Mouse (Mus musculus) limb, embryonic 11.5 days (tissue): ENCODE measurements around the gene Oxld1. TPM values are rescaled to one million over a fixed set of nuclear protein-coding genes. Genes with fewer than 3 reads are reported as not detected.
A peak's percentile ranks its signal among the peaks of the same experiment; 100 is the strongest.

Source experiments
- ATAC-seq: fragments of 200-750 bp; cut with Nextera tagmentation; 2 replicates; pipeline ENCODE4 v1.8.0; 2017; ENCODE audit warnings: low read depth; ENCODE audit not compliant: insufficient number of reproducible peaks, low FRiP score, low TSS enrichment
- DNase-seq: peaks from one replicate; pipeline ENCODE4 v3.0.0-alpha.2; 2015; ENCODE audit warnings: low spot score
- H3K27ac ChIP-seq: fragments of 300-500 bp; sonication (generic); replicated peaks from 2 replicates; pipeline ENCODE4 v1.5.1; 2014; ENCODE audit warnings: low read depth, mild to moderate bottlenecking, low read length
- H3K27me3 ChIP-seq: fragments of 300-500 bp; sonication (generic); 2 replicates; pipeline ENCODE4 v1.6.1; 2014; ENCODE audit warnings: mild to moderate bottlenecking, low read length, mixed read lengths; ENCODE audit not compliant: control insufficient read depth, insufficient read depth
- H3K36me3 ChIP-seq: fragments of 300-500 bp; sonication (generic); 2 replicates; pipeline ENCODE4 v1.6.1; 2014; ENCODE audit warnings: mild to moderate bottlenecking, low read length, moderate library complexity, mixed read lengths; ENCODE audit not compliant: control insufficient read depth, insufficient read depth
- H3K4me1 ChIP-seq: fragments of 300-500 bp; sonication (generic); 2 replicates; pipeline ENCODE4 v1.6.1; 2014; ENCODE audit warnings: low read length, mixed read lengths; ENCODE audit not compliant: control insufficient read depth, insufficient read depth
- H3K4me2 ChIP-seq: fragments of 300-500 bp; sonication (generic); 2 replicates; pipeline ENCODE4 v1.6.1; 2014; ENCODE audit warnings: low read depth, mild to moderate bottlenecking, moderate library complexity; ENCODE audit not compliant: severe bottlenecking
- H3K4me3 ChIP-seq: fragments of 300-500 bp; sonication (generic); 2 replicates; pipeline ENCODE4 v1.5.1; 2014; ENCODE audit warnings: low read depth, low read length
- H3K9ac ChIP-seq: fragments of 300-500 bp; sonication (generic); 2 replicates; pipeline ENCODE4 v1.6.1; 2014; ENCODE audit warnings: mild to moderate bottlenecking, low read length
- H3K9me3 ChIP-seq: fragments of 300-500 bp; sonication (generic); 2 replicates; pipeline ENCODE4 v1.6.1; 2016; ENCODE audit warnings: low read length; ENCODE audit not compliant: control insufficient read depth
- WGBS: fragments of 180-500 bp; shearing (Covaris S2); extraction: QIAGEN DNeasy Blood & Tissue Kit; methylation state at CpG from one replicate; pipeline ENCODE4 v1.1.7; 2014; 5-methylcytosine and 5-hydroxymethylcytosine counted together
- polyA plus RNA-seq: library from polyadenylated mRNA; unstranded; fragments of >200 nt; fragmentation: Nextera tagmentation; extraction: Ambion mirVana; gene quantifications from 2 replicates; pipeline ENCODE4 v1.2.1, GENCODE M21; 2014

The Oxld1 gene
- polyA plus RNA-seq, 1 experiment from 2014 or later, result 11.5 TPM

GRCm38 (mm10) chr11:120498226-120498625 lies 40.4 kb upstream of the Oxld1 start:
- H3K9ac ChIP-seq, result no peak overlapping the region
- H3K9me3 ChIP-seq, result no peaks in the 10 kb centered on the region
- no peak overlapping the region for H3K27ac ChIP-seq
- peaks cover 23% of the 10 kb centered on the region; the same call in 1 of the 2 replicates for H3K36me3 ChIP-seq
- DNase-seq (no peak), ATAC-seq (no peak)
- H3K4me1 ChIP-seq, result peaks cover 2% of the 10 kb centered on the region
- no peak overlapping the region for H3K4me3 ChIP-seq
- no peak overlapping the region for H3K4me2 ChIP-seq
- no peaks in the 10 kb centered on the region for H3K27me3 ChIP-seq
- 95% methylated on average over 12 of the region's 12 CpGs for WGBS

- Histone ChIP-seq H3K36me3 (peaks cover 23% of the 10 kb centered on the region; the same call in 1 of the 2 replicates), H3K4me3 (no peak overlapping the region), H3K27me3 (no peaks in the 10 kb centered on the region)
Observed at GRCm38 (mm10) chr11:120497436-120497835, 39.6 kb upstream of the Oxld1 start.

GRCm38 (mm10) chr11:120493911-120494310 lies 36.0 kb upstream of the Oxld1 start:
- no peak overlapping the region for H3K27ac ChIP-seq
- no peak overlapping the region for H3K9ac ChIP-seq
- DNase-seq, result no peak
- H3K4me1 ChIP-seq, result peaks cover 20% of the 10 kb centered on the region
- 85% methylated on average over 3 of the region's 3 CpGs for WGBS
- no peak overlapping the region for H3K4me3 ChIP-seq
- H3K27me3 ChIP-seq, result no peaks in the 10 kb centered on the region
- no peak overlapping the region for H3K4me2 ChIP-seq
- no peaks in the 10 kb centered on the region for H3K9me3 ChIP-seq
- ATAC-seq, result no peak
- H3K36me3 ChIP-seq, result peaks cover 27% of the 10 kb centered on the region; the same call in 1 of the 2 replicates

More at GRCm38 (mm10) chr11:120497436-120497835, 39.6 kb upstream of the Oxld1 start:
- peaks cover 7% of the 10 kb centered on the region for H3K4me1 ChIP-seq
- H3K9ac ChIP-seq, result no peak overlapping the region
- DNase-seq (no peak), ATAC-seq (no peak)
- H3K27ac ChIP-seq, result no peak overlapping the region
- no peak overlapping the region for H3K4me2 ChIP-seq
- 93% methylated on average over 3 of the region's 3 CpGs for WGBS
- H3K9me3 ChIP-seq, result no peaks in the 10 kb centered on the region

GRCm38 (mm10) chr11:120493351-120493750 lies 35.5 kb upstream of the Oxld1 start:
- no peaks in the 10 kb centered on the region for H3K27me3 ChIP-seq
- DNase-seq, result no peak
- H3K36me3 ChIP-seq, result peaks cover 25% of the 10 kb centered on the region; the same call in 1 of the 2 replicates
- 64% methylated on average over 3 of the region's 3 CpGs for WGBS
- H3K4me1 ChIP-seq, result peaks cover 20% of the 10 kb centered on the region
- peak overlapping the region; percentile 81; the same call in 1 of the 2 replicates for H3K9ac ChIP-seq
- no peaks in the 10 kb centered on the region for H3K9me3 ChIP-seq
- peak overlapping the region; percentile 96; the same call in 1 of the 2 replicates for H3K4me3 ChIP-seq
- H3K4me2 ChIP-seq, result peak overlapping the region; percentile 92
- no peak overlapping the region for H3K27ac ChIP-seq
- ATAC-seq, result no peak

GRCm38 (mm10) chr11:120492878-120493203 lies 35.0 kb upstream of the Oxld1 start:
- Histone ChIP-seq H3K27me3 (no peaks in the 10 kb centered on the region), H3K4me1 (peaks cover 20% of the 10 kb centered on the region), H3K4me3 (peak overlapping the region; percentile 96), H3K9me3 (no peaks in the 10 kb centered on the region), H3K4me2 (peak overlapping the region; percentile 92), H3K9ac (peak overlapping the region; percentile 81), H3K36me3 (peaks cover 25% of the 10 kb centered on the region; the same call in 1 of the 2 replicates), H3K27ac (no peak overlapping the region)
- DNase-seq, result peak; percentile 44
- no peak for ATAC-seq
- WGBS, result 28% methylated on average over 3 of the region's 3 CpGs

GRCm38 (mm10) chr11:120492024-120492877 lies 34.4 kb upstream of the Oxld1 start:
- ATAC-seq, result peak; percentile 40
- Histone ChIP-seq H3K36me3 (peaks cover 29% of the 10 kb centered on the region), H3K4me1 (peaks cover 20% of the 10 kb centered on the region), H3K9me3 (no peaks in the 10 kb centered on the region), H3K9ac (peak overlapping the region; percentile 81), H3K27me3 (no peaks in the 10 kb centered on the region), H3K4me2 (peak overlapping the region; percentile 92), H3K4me3 (peak overlapping the region; percentile 96), H3K27ac (peak overlapping the region; percentile 80)
- WGBS, result 0% methylated on average over 48 of the region's 48 CpGs
- DNase-seq, result peak; percentile 61

GRCm38 (mm10) chr11:120491317-120492023 lies 33.6 kb upstream of the Oxld1 start, which contains the start of gene Slc25a10:
Slc25a10 (plus strand) TSS chr11:120491840.
- ATAC-seq (peak; percentile 85), DNase-seq (peak; percentile 89)
- Histone ChIP-seq H3K27ac (peak within 1 kb of the TSS; percentile 80), H3K9ac (peak within 1 kb of the TSS; percentile 81), H3K4me3 (peak within 1 kb of the TSS; percentile 96), H3K4me2 (peak within 1 kb of the TSS; percentile 92), H3K9me3 (no peaks in the 10 kb centered on the region), H3K4me1 (peaks cover 20% of the 10 kb centered on the region), H3K27me3 (no peaks in the 10 kb centered on the region), H3K36me3 (peaks cover 28% of the 10 kb centered on the region)
- under 1% methylated on average over 33 of the region's 35 CpGs for WGBS

GRCm38 (mm10) chr11:120490291-120491046 lies 32.6 kb upstream of the Oxld1 start:
- DNase-seq, result no peak
- Histone ChIP-seq H3K27me3 (no peaks in the 10 kb centered on the region), H3K4me3 (no peak overlapping the region), H3K27ac (no peak overlapping the region), H3K36me3 (peaks cover 21% of the 10 kb centered on the region), H3K4me1 (peaks cover 23% of the 10 kb centered on the region), H3K9ac (no peak overlapping the region; the same call in 1 of the 2 replicates), H3K4me2 (peak overlapping the region; percentile 92; the same call in 1 of the 2 replicates), H3K9me3 (no peaks in the 10 kb centered on the region)
- no peak for ATAC-seq
- 36% methylated on average over 4 of the region's 4 CpGs for WGBS
